ENCODE assay signal across 18 mouse cellular contexts in genomic region chr5:33638826-33639225, GRCm38 (mm10). TPM values are rescaled to one million over a fixed set of nuclear protein-coding genes. Genes with fewer than 3 reads are reported as not detected.
DNase-seq lines count a peak whose midpoint lies in the region; ATAC-seq and TF ChIP-seq lines count a peak whose summit lies in the region.
"Had no signal": no experiment of that assay in that cellular context is flagged by ENCODE, and none has a peak within 500 bp of the region (broad histone marks: within the 10 kb centered on the region; RNA-seq: fewer than 3 reads in every experiment).

No protein-coding gene starts in this region.

- no peak for TF ChIP-seq RAD21 in CH12.LX (IDR thresholded peaks at IDR 0.05; ENCODE audit: low read depth, low read length)

- no peak for TF ChIP-seq EP300 in CH12.LX (IDR thresholded peaks at IDR 0.05; ENCODE audit: low read length)

- H3K9me3 ChIP-seq in heart, embryonic 11.5 days (replicated peaks; ENCODE audit: control insufficient read depth, low read length): no peaks in the 10 kb centered on the region
- no peaks in the 10 kb centered on the region for H3K9me3 ChIP-seq in lung, embryonic 14.5 days (ENCODE audit: low read depth, low read length)
- no peaks in the 10 kb centered on the region for H3K9me3 ChIP-seq in CH12.LX (replicated peaks; ENCODE audit: low read length)
- H3K9me3 ChIP-seq in hindbrain, embryonic 13.5 days: no peaks in the 10 kb centered on the region
- H3K9me3 ChIP-seq: forebrain, embryonic 15.5 days; G1E had no signal

- WGBS in heart, embryonic 11.5 days (ENCODE audit: insufficient replicate concordance): 52% methylated on average over 4 of the region's 4 CpGs
- 41% methylated on average over 4 of the region's 4 CpGs for WGBS in lung, embryonic 14.5 days
- WGBS in hindbrain, embryonic 13.5 days: 74% methylated on average over 4 of the region's 4 CpGs

- no peak for DNase-seq in heart, adult 9 months (ENCODE audit: low spot score in 2 of 2)
- peak; percentile 27 for DNase-seq in lung, embryonic 14.5 days
- DNase-seq in lung, postnatal 14 days: no peak
- DNase-seq in CH12.LX (ENCODE audit: extremely low read depth): no peak
- DNase-seq in urinary bladder, adult 2 months (ENCODE audit: low spot score): no peak
- DNase-seq: adrenal gland, postnatal 25 days; cerebellum, adult 9-11 months; gastrocnemius, postnatal 10 days; kidney, adult 18-20 months; right cerebral cortex, postnatal 14 days; thymus, postnatal 4 days had no signal

- no peak for TF ChIP-seq POLR2A in CH12.LX (IDR thresholded peaks at IDR 0.05; ENCODE audit: low read depth, low read length)

- H3K27ac ChIP-seq in heart, embryonic 11.5 days (ENCODE audit: low read depth, low read length): 0 out of 2 replicates have a peak overlapping the region, but pooled peaks have one; percentile 15
- H3K27ac ChIP-seq in lung, embryonic 14.5 days (ENCODE audit: low read depth): no peak overlapping the region
- no peak overlapping the region for H3K27ac ChIP-seq in CH12.LX (ENCODE audit: insufficient read depth, low read depth)
- H3K27ac ChIP-seq in brown adipose tissue, adult 24 weeks (replicated peaks; ENCODE audit: low read depth, low read length): peak overlapping the region; percentile 71
- H3K27ac ChIP-seq in hindbrain, embryonic 13.5 days: no peak overlapping the region
- H3K27ac ChIP-seq: forebrain, embryonic 15.5 days; hindbrain, embryonic 14.5 days had no signal

- no peaks in the 10 kb centered on the region for H3K4me1 ChIP-seq in heart, embryonic 11.5 days (ENCODE audit: control insufficient read depth, insufficient read depth, low read length)
- H3K4me1 ChIP-seq in lung, embryonic 14.5 days (ENCODE audit: insufficient read depth): no peaks in the 10 kb centered on the region
- H3K4me1 ChIP-seq in CH12.LX (ENCODE audit: control insufficient read depth in 1 of 2, insufficient read depth in 2 of 2): no peaks in the 10 kb centered on the region
- no peaks in the 10 kb centered on the region for H3K4me1 ChIP-seq in brown adipose tissue, adult 24 weeks (ENCODE audit: control insufficient read depth, insufficient read depth, insufficient read length, low read length)
- no peaks in the 10 kb centered on the region for H3K4me1 ChIP-seq in hindbrain, embryonic 13.5 days (replicated peaks)
- H3K4me1 ChIP-seq: forebrain, embryonic 15.5 days had no signal

- H3K27me3 ChIP-seq in heart, embryonic 11.5 days (ENCODE audit: control insufficient read depth, insufficient read depth, low read length): no peaks in the 10 kb centered on the region
- no peaks in the 10 kb centered on the region for H3K27me3 ChIP-seq in lung, embryonic 14.5 days (ENCODE audit: insufficient read depth, low read length)
- H3K27me3 ChIP-seq in CH12.LX (replicated peaks): no peaks in the 10 kb centered on the region
- no peaks in the 10 kb centered on the region for H3K27me3 ChIP-seq in hindbrain, embryonic 13.5 days
- H3K27me3 ChIP-seq: forebrain, embryonic 15.5 days had no signal

- no peak for TF ChIP-seq CTCF in lung, embryonic 14.5 days (IDR thresholded peaks at IDR 0.05; ENCODE audit: low read depth)
- no peak for TF ChIP-seq CTCF in CH12.LX (conservative IDR thresholded peaks at IDR 0.05 in 1 of 2, IDR thresholded peaks at IDR 0.05 in 1 of 2; ENCODE audit: low read depth in 2 of 2, low read length in 2 of 2)

- H3K9ac ChIP-seq in heart, embryonic 11.5 days (ENCODE audit: low read depth, low read length): no peak overlapping the region
- no peak overlapping the region for H3K9ac ChIP-seq in lung, embryonic 14.5 days
- H3K9ac ChIP-seq in CH12.LX (ENCODE audit: insufficient read depth, low read depth): no peak overlapping the region
- H3K9ac ChIP-seq in hindbrain, embryonic 13.5 days: no peak overlapping the region
- H3K9ac ChIP-seq: forebrain, embryonic 15.5 days; hindbrain, embryonic 14.5 days had no signal

- H3K4me2 ChIP-seq in heart, embryonic 11.5 days: no peak overlapping the region
- H3K4me2 ChIP-seq in lung, embryonic 14.5 days: no peak overlapping the region
- H3K4me2 ChIP-seq in CH12.LX (ENCODE audit: insufficient read depth, low read depth, poor library complexity, severe bottlenecking): no peak overlapping the region
- H3K4me2 ChIP-seq in hindbrain, embryonic 13.5 days: no peak overlapping the region
- H3K4me2 ChIP-seq: forebrain, embryonic 15.5 days; hindbrain, embryonic 14.5 days had no signal

- dilution Hi-C loops in CH12.LX (cut with MboI; ENCODE audit: extremely low pct_ligation_motif_present, extremely low pct_unique_long_range_greater_than_20kb, low sequenced_read_pairs): no loop called here

- in situ Hi-C loops in CH12.LX (cut with MboI; ENCODE audit: low pct_ligation_motif_present, low pct_unique_long_range_greater_than_20kb, low sequenced_read_pairs): no loop called here

- H3K79me2 ChIP-seq in CH12.LX (replicated peaks; ENCODE audit: control insufficient read depth, extremely low read depth, insufficient read depth, poor library complexity, severe bottlenecking): peaks cover 5% of the 10 kb centered on the region; the same call in 1 of the 2 replicates

- peaks cover 26% of the 10 kb centered on the region for H3K36me3 ChIP-seq in heart, embryonic 11.5 days (ENCODE audit: control insufficient read depth, insufficient read depth, low read length)
- H3K36me3 ChIP-seq in lung, embryonic 14.5 days (ENCODE audit: insufficient read depth): peaks cover 67% of the 10 kb centered on the region
- peaks cover 45 to 80% of the 10 kb centered on the region in 2 experiments for H3K36me3 ChIP-seq in CH12.LX (replicated peaks in 1 of 2; ENCODE audit: control insufficient read depth in 1 of 2, insufficient read depth in 1 of 2, low read length in 1 of 2)
- H3K36me3 ChIP-seq in hindbrain, embryonic 13.5 days: peaks cover 42% of the 10 kb centered on the region

- H3K4me3 ChIP-seq in heart, embryonic 11.5 days (ENCODE audit: low read depth, low read length): no peak overlapping the region
- H3K4me3 ChIP-seq in lung, embryonic 14.5 days (ENCODE audit: low read depth, low read length): no peak overlapping the region
- H3K4me3 ChIP-seq in CH12.LX (replicated peaks in 1 of 3; ENCODE audit: low read depth in 2 of 3, low read length in 2 of 3, poor library complexity in 1 of 3): no peak overlapping the region
- H3K4me3 ChIP-seq in brown adipose tissue, adult 24 weeks (ENCODE audit: insufficient read depth, low read depth, low read length): no peak overlapping the region
- no peak overlapping the region for H3K4me3 ChIP-seq in hindbrain, embryonic 13.5 days
- H3K4me3 ChIP-seq: erythroblast, embryonic 14.5 days; forebrain, embryonic 15.5 days had no signal

- no peak for ATAC-seq in heart, embryonic 11.5 days (replicated peaks; ENCODE audit: insufficient number of reproducible peaks, low FRiP score, low TSS enrichment)
- no peak for ATAC-seq in lung, embryonic 14.5 days (ENCODE audit: insufficient read depth)
- no peak for ATAC-seq in hindbrain, embryonic 13.5 days (ENCODE audit: low FRiP score)
- ATAC-seq: forebrain, embryonic 15.5 days had no signal

RNA-seq across cellular contexts. Expression of gene Gm9903, which starts 9.1 kb away (rescaled TPM):
- 1.5 and 2.0 TPM in 2 replicates for polyA plus RNA-seq in heart, embryonic 11.5 days (2014; fragmentation: Nextera tagmentation; extraction: Ambion mirVana)
- 0.26 and 0.31 TPM in 2 replicates for polyA plus RNA-seq in lung, embryonic 14.5 days (2014; fragmentation: Nextera tagmentation; extraction: Ambion mirVana)
- total RNA-seq in CH12.LX (2012; rRNA removed) (0.08 and 0.21 TPM in 2 replicates), CH12.LX (2014; rRNA removed) (0.16 and 0.22 TPM in 2 replicates)
- 0.26 TPM in 1 of 2 replicates, not detected in the other for polyA plus RNA-seq in CH12.LX (2012; ENCODE audit: insufficient read length, low read depth)
- polyA plus RNA-seq in brown adipose tissue, adult 24 weeks (2012; ENCODE audit: insufficient read depth, insufficient read length, missing spikeins): not detected in 2 replicates
- polyA plus RNA-seq in urinary bladder, adult 2 months (2012; rRNA removed): 1.0 and 1.1 TPM in 2 replicates
- polyA plus RNA-seq in hindbrain, embryonic 13.5 days (2015; fragmentation: Nextera tagmentation; extraction: Ambion mirVana): 0.86 and 0.87 TPM in 2 replicates
- polyA plus RNA-seq: erythroblast, embryonic 14.5 days; G1E had no signal

RNA-seq across cellular contexts. Expression of gene Fam53a, which starts 9.4 kb away (rescaled TPM):
- polyA plus RNA-seq in heart, embryonic 11.5 days (2014; fragmentation: Nextera tagmentation; extraction: Ambion mirVana): 56.6 and 59.5 TPM in 2 replicates
- polyA plus RNA-seq in lung, embryonic 14.5 days (2014; fragmentation: Nextera tagmentation; extraction: Ambion mirVana): 63.5 and 64.4 TPM in 2 replicates
- total RNA-seq in CH12.LX (2012; rRNA removed) (27.9 and 29.2 TPM in 2 replicates), CH12.LX (2014; rRNA removed) (25.1 and 26.6 TPM in 2 replicates)
- 32.9 and 33.4 TPM in 2 replicates for polyA plus RNA-seq in CH12.LX (2012; ENCODE audit: insufficient read length, low read depth)
- 13.6 and 14.7 TPM in 2 replicates for polyA plus RNA-seq in brown adipose tissue, adult 24 weeks (2012; ENCODE audit: insufficient read depth, insufficient read length, missing spikeins)
- polyA plus RNA-seq in urinary bladder, adult 2 months (2012; rRNA removed): 20.9 and 24.2 TPM in 2 replicates
- polyA plus RNA-seq in hindbrain, embryonic 13.5 days (2015; fragmentation: Nextera tagmentation; extraction: Ambion mirVana): 35.8 and 37.2 TPM in 2 replicates

RNA-seq across cellular contexts. Expression of gene Slbp, which starts 13.5 kb away (rescaled TPM):
- polyA plus RNA-seq in heart, embryonic 11.5 days (2014; fragmentation: Nextera tagmentation; extraction: Ambion mirVana): 162 and 166 TPM in 2 replicates
- polyA plus RNA-seq in lung, embryonic 14.5 days (2014; fragmentation: Nextera tagmentation; extraction: Ambion mirVana): 265 and 275 TPM in 2 replicates
- total RNA-seq in CH12.LX (2012; rRNA removed) (85.4 and 111 TPM in 2 replicates), CH12.LX (2014; rRNA removed) (263 and 284 TPM in 2 replicates)
- 117 and 148 TPM in 2 replicates for polyA plus RNA-seq in CH12.LX (2012; ENCODE audit: insufficient read length, low read depth)
- polyA plus RNA-seq in brown adipose tissue, adult 24 weeks (2012; ENCODE audit: insufficient read depth, insufficient read length, missing spikeins): 30.5 and 58.5 TPM in 2 replicates
- 24.1 and 28.1 TPM in 2 replicates for polyA plus RNA-seq in urinary bladder, adult 2 months (2012; rRNA removed)
- 126 and 130 TPM in 2 replicates for polyA plus RNA-seq in hindbrain, embryonic 13.5 days (2015; fragmentation: Nextera tagmentation; extraction: Ambion mirVana)

RNA-seq across cellular contexts. Expression of gene Tacc3, which starts 19.1 kb away (rescaled TPM):
- polyA plus RNA-seq in heart, embryonic 11.5 days (2014; fragmentation: Nextera tagmentation; extraction: Ambion mirVana): 171 and 186 TPM in 2 replicates
- polyA plus RNA-seq in lung, embryonic 14.5 days (2014; fragmentation: Nextera tagmentation; extraction: Ambion mirVana): 254 and 261 TPM in 2 replicates
- 89.4 and 110 TPM in 2 replicates for total RNA-seq in CH12.LX (2012; rRNA removed)
- total RNA-seq in CH12.LX (2014; rRNA removed): 186 and 202 TPM in 2 replicates
- 160 and 175 TPM in 2 replicates for polyA plus RNA-seq in CH12.LX (2012; ENCODE audit: insufficient read length, low read depth)
- polyA plus RNA-seq in brown adipose tissue, adult 24 weeks (2012; ENCODE audit: insufficient read depth, insufficient read length, missing spikeins): 3.3 and 3.5 TPM in 2 replicates
- 6.6 and 6.9 TPM in 2 replicates for polyA plus RNA-seq in urinary bladder, adult 2 months (2012; rRNA removed)
- 48.8 and 57.0 TPM in 2 replicates for polyA plus RNA-seq in hindbrain, embryonic 13.5 days (2015; fragmentation: Nextera tagmentation; extraction: Ambion mirVana)

RNA-seq across cellular contexts. Expression of gene Tmem129, which starts 19.4 kb away (rescaled TPM):
- 41.5 and 42.3 TPM in 2 replicates for polyA plus RNA-seq in heart, embryonic 11.5 days (2014; fragmentation: Nextera tagmentation; extraction: Ambion mirVana)
- polyA plus RNA-seq in lung, embryonic 14.5 days (2014; fragmentation: Nextera tagmentation; extraction: Ambion mirVana): 38.3 and 39.7 TPM in 2 replicates
- total RNA-seq in CH12.LX (2012; rRNA removed) (14.8 and 15.2 TPM in 2 replicates), CH12.LX (2014; rRNA removed) (10.8 and 11.2 TPM in 2 replicates)
- polyA plus RNA-seq in CH12.LX (2012; ENCODE audit: insufficient read length, low read depth): 8.4 and 12.7 TPM in 2 replicates
- polyA plus RNA-seq in brown adipose tissue, adult 24 weeks (2012; ENCODE audit: insufficient read depth, insufficient read length, missing spikeins): 16.3 and 19.4 TPM in 2 replicates
- polyA plus RNA-seq in urinary bladder, adult 2 months (2012; rRNA removed): 30.9 and 39.0 TPM in 2 replicates
- 28.2 and 28.7 TPM in 2 replicates for polyA plus RNA-seq in hindbrain, embryonic 13.5 days (2015; fragmentation: Nextera tagmentation; extraction: Ambion mirVana)

Comparison
In these comparisons a context has a peak if more than half of its experiments do, and no peak if none do; other contexts are left out.
1. H3K27ac ChIP-seq: peak in heart, embryonic 11.5 days (single experiment) and brown adipose tissue, adult 24 weeks (single experiment); none in lung, embryonic 14.5 days (single experiment), CH12.LX (single experiment) and hindbrain, embryonic 13.5 days (single experiment).